Mouse (Mus musculus) heart, embryonic 14.5 days (tissue): Measurements from ENCODE around the gene Aipl1. TPM values are rescaled to one million over a fixed set of nuclear protein-coding genes. Genes with fewer than 3 reads are reported as not detected.

Source experiments
- ATAC-seq: fragments of 200-750 bp; cut with Nextera tagmentation; 2 replicates; pipeline ENCODE4 v1.8.0; 2017; ENCODE audit warnings: low read depth, moderate TSS enrichment; ENCODE audit not compliant: insufficient number of reproducible peaks, insufficient read depth, low FRiP score
- H3K27ac ChIP-seq, 2 experiments: fragments of 200-500 bp in 1 of 2; fragments of 300-500 bp in 1 of 2; sonication (generic) in 1 of 2; replicated peaks in 1 of 2; 2 replicates each; pipeline ENCODE4 v1.5.1; 2012 to 2014; ENCODE audit warnings: low read depth in 2 of 2, low read length in 2 of 2, control low read depth in 1 of 2, mild to moderate bottlenecking in 1 of 2, mixed read lengths in 1 of 2; ENCODE audit not compliant: control insufficient read depth in 1 of 2, insufficient read depth in 1 of 2
- H3K27me3 ChIP-seq: fragments of 300-500 bp; sonication (generic); 2 replicates; pipeline ENCODE4 v1.6.1; 2014; ENCODE audit warnings: mild to moderate bottlenecking, low read length, control low read depth; ENCODE audit not compliant: control insufficient read depth, insufficient read depth
- H3K36me3 ChIP-seq: fragments of 300-500 bp; sonication (generic); 2 replicates; pipeline ENCODE4 v1.6.1; 2014; ENCODE audit warnings: mild to moderate bottlenecking, control low read depth, low read length, mixed read lengths; ENCODE audit not compliant: control insufficient read depth, insufficient read depth
- H3K4me1 ChIP-seq, 2 experiments: fragments of 200-500 bp in 1 of 2; fragments of 300-500 bp in 1 of 2; sonication (generic) in 1 of 2; 2 replicates each; pipeline ENCODE4 v1.6.1; 2012 to 2014; ENCODE audit warnings: low read length in 2 of 2, control low read depth in 1 of 2, mixed read lengths in 1 of 2; ENCODE audit not compliant: control insufficient read depth in 2 of 2, insufficient read depth in 2 of 2
- H3K4me2 ChIP-seq: fragments of 300-500 bp; sonication (generic); 2 replicates; pipeline ENCODE4 v1.6.1; 2014; ENCODE audit warnings: mild to moderate bottlenecking, low read length
- H3K4me3 ChIP-seq, 2 experiments: fragments of 200-500 bp in 1 of 2; fragments of 300-500 bp in 1 of 2; sonication (generic) in 1 of 2; 2 replicates each; pipeline ENCODE4 v1.5.1; 2012 to 2014; ENCODE audit warnings: low read length in 2 of 2, mild to moderate bottlenecking in 2 of 2, control low read depth in 1 of 2, low read depth in 1 of 2, moderate library complexity in 1 of 2; ENCODE audit not compliant: control insufficient read depth in 1 of 2, insufficient read depth in 1 of 2
- H3K9ac ChIP-seq: fragments of 300-500 bp; sonication (generic); 2 replicates; pipeline ENCODE4 v1.6.1; 2014; ENCODE audit warnings: mild to moderate bottlenecking, low read length
- H3K9me3 ChIP-seq: fragments of 300-500 bp; sonication (generic); 2 replicates; pipeline ENCODE4 v1.6.1; 2016; ENCODE audit warnings: low read length, control low read depth; ENCODE audit not compliant: control insufficient read depth
- WGBS: fragments of 180-500 bp; shearing (Covaris S2); extraction: QIAGEN DNeasy Blood & Tissue Kit; methylation state at CpG from one replicate; pipeline ENCODE4 v1.1.7; 2014; 5-methylcytosine and 5-hydroxymethylcytosine counted together
- polyA plus RNA-seq: library from polyadenylated mRNA; unstranded; fragments of >200 nt; fragmentation: Nextera tagmentation; extraction: Ambion mirVana; gene quantifications from 2 replicates; pipeline ENCODE4 v1.2.1, GENCODE M21; 2014

Aipl1 gene
- polyA plus RNA-seq, 1 experiment from 2014 or later: 0.36 TPM

DNA sequence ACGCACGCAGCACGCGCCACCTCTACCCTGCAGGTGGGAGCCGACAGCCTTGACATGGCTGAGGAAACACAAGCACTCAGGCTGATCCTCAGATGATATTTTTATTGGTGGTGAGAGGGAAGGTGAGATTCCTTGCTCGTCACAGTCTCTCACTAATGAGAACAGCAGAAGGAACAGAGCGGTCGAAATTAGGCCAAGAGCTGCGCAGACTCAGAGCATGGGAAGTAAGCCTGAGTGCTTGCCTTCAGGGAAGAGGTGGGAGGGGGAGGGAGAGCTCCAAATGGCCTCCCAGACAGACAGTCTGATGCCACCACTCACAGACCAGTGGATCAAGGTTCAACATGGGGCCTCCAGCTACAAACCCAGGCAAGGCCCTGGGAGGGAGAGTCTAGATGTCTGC lies 10.8 kb downstream of the Aipl1 start:
- peaks cover 6% of the 10 kb centered on the region for H3K27me3 ChIP-seq
- no peak for ATAC-seq
- WGBS: 88% methylated on average over 9 of the region's 9 CpGs

DNA sequence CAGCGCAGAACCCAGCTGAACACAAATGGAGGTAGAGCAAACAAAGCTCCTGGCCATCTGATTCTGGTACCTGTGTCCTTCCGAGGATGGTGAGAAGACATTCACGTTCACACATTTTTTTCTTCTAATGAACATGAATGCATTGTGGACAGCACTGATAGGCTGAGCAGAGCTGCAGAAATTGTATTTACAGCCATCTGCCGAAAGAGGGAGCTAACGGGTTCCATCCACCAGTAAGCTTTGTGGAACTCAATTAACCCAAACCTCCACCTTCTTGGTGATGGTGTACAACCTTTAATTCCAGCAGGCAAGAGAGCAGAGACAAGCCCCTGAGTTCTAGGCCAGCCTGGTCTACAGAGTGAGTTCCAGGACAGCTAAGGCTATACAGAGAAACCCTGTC lies 11.5 kb downstream of the Aipl1 start:
- H3K27me3 ChIP-seq: peaks cover 6% of the 10 kb centered on the region
- H3K4me3 ChIP-seq: no peak overlapping the region
- H3K9ac ChIP-seq: no peak overlapping the region
- 34% methylated on average over 5 of the region's 5 CpGs for WGBS
- peaks cover 5 to 8% of the 10 kb centered on the region in 2 experiments; a peak in 3 of 4 replicates for H3K4me1 ChIP-seq
- no peaks in the 10 kb centered on the region for H3K9me3 ChIP-seq
- H3K36me3 ChIP-seq: no peaks in the 10 kb centered on the region
- no peak for ATAC-seq
- H3K4me2 ChIP-seq: no peak overlapping the region
- no peak overlapping the region for H3K27ac ChIP-seq

More for the DNA sequence above, 10.8 kb downstream of the Aipl1 start:
- Histone ChIP-seq H3K36me3 (no peaks in the 10 kb centered on the region), H3K9ac (no peak overlapping the region), H3K4me1 (peaks cover 8 to 9% of the 10 kb centered on the region in 2 experiments), H3K9me3 (no peaks in the 10 kb centered on the region), H3K4me3 (no peak overlapping the region), H3K27ac (no peak overlapping the region), H3K4me2 (no peak overlapping the region)

DNA sequence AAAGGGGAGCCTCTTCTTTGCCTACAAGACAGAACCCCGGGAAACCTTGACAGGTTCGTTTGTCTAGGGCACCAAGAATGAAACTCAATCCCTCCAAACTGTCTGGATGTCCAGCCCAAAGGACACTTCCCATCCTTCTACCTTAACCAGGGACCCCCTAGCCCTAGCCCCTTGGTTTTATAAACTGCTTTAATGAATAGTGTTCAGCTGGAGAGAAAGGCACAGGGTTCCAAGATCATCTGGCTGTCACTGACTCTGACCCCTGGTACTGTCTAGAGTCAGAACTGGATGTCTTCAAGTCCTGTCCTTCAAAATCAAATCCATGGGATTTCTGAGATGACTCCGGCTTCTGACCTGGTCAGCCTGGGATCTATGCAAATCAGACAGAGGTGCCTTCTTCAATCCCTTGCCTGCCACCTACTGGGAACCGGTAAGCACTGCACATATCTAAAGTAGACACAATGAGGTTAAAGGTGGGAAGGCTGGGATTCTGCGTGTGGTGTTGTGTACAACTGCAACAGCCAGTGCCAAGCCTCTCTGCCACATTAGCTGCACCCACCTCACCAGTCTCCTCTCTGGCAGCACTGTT lies 13.0 kb downstream of the Aipl1 start:
- Histone ChIP-seq H3K9me3 (no peaks in the 10 kb centered on the region), H3K36me3 (no peaks in the 10 kb centered on the region)
- 36% methylated on average over 5 of the region's 5 CpGs for WGBS

DNA sequence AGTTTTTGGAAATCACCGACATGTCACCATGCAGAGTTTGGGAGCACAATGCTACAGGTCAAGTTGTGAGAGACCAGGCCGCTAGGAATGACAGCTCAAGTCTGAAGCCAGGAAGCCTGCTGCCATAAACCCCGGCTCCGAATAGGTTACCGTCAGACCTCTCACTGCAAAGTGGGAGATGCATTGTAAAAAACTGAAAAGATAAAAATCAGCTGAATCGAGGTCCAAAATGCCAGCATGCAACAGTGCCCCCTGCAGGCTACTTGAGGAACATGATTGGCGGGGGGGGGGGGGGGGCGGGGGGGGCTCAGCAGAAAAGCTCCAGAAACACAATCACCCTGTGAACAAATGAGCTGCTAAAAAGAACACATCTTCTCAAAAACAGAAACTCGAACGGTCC lies 13.7 kb downstream of the Aipl1 start:
- H3K9me3 ChIP-seq: no peaks in the 10 kb centered on the region
- H3K4me2 ChIP-seq: no peak overlapping the region
- H3K4me1 ChIP-seq: peaks cover 2 to 8% of the 10 kb centered on the region in 2 experiments; a peak in 3 of 4 replicates
- no peak for ATAC-seq
- 51% methylated on average over 9 of the region's 10 CpGs for WGBS
- H3K27ac ChIP-seq: no peak overlapping the region
- H3K27me3 ChIP-seq: no peaks in the 10 kb centered on the region
- H3K4me3 ChIP-seq: no peak overlapping the region
- H3K9ac ChIP-seq: no peak overlapping the region; the same call in 1 of the 2 replicates
- H3K36me3 ChIP-seq: no peaks in the 10 kb centered on the region

More for the DNA sequence above, 13.0 kb downstream of the Aipl1 start:
- no peak overlapping the region for H3K27ac ChIP-seq
- H3K9ac ChIP-seq: no peak overlapping the region
- H3K4me3 ChIP-seq: no peak overlapping the region
- ATAC-seq: no peak
- H3K4me1 ChIP-seq: peaks cover 4 to 8% of the 10 kb centered on the region in 2 experiments; a peak in 3 of 4 replicates
- no peak overlapping the region for H3K4me2 ChIP-seq
- no peaks in the 10 kb centered on the region; the same call in 1 of the 2 replicates for H3K27me3 ChIP-seq

DNA sequence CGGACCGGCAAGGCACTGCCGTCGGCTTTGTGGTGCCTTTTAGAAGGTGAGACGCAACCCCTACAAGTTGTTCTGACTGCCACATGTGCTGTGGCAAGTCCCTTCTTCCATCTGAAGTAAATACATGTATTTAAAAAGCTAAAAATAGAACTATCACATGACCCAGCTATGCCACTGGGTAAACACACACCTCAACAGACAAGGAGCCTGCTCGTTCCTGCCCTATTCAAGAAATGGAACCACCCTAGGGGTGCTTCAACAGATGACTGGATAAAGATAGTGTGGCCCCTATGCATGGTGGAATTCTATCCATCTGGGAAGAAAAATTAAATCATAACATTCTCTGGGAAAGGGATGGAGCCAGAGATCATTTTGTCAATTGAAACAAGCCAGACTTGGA lies 14.5 kb downstream of the Aipl1 start:
- Histone ChIP-seq H3K9ac (no peak overlapping the region), H3K27me3 (no peaks in the 10 kb centered on the region), H3K27ac (no peak overlapping the region), H3K4me1 (peaks cover 2 to 8% of the 10 kb centered on the region in 2 experiments; a peak in 3 of 4 replicates), H3K9me3 (no peaks in the 10 kb centered on the region), H3K4me2 (no peak overlapping the region), H3K4me3 (no peak overlapping the region), H3K36me3 (no peaks in the 10 kb centered on the region)
- 72% methylated on average over 6 of the region's 6 CpGs for WGBS
- no peak for ATAC-seq

DNA sequence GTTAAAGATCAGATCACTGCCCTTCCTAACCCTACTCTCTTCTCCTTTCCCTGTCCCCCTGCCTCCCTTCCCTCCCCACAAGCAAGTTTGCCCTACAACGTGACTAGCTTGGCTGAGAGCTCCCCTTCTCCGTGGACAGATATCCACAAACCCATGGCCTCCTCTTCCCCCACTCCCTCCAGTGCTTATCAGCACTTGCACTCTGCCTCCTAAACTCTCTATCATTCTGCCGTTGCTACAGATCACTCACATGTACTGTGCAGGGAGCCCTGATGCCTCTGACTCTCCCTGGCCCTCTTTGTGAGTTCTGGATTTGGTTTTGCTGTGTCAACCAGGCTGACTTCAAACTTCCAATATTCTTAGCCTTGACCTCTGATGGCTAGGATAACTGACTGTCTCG lies 16.3 kb downstream of the Aipl1 start:
- Histone ChIP-seq H3K4me3 (no peak overlapping the region), H3K27ac (no peak overlapping the region), H3K9me3 (no peaks in the 10 kb centered on the region), H3K4me2 (no peak overlapping the region), H3K9ac (no peak overlapping the region), H3K4me1 (peaks cover 2 to 8% of the 10 kb centered on the region in 2 experiments; a peak in 3 of 4 replicates), H3K27me3 (no peaks in the 10 kb centered on the region), H3K36me3 (no peaks in the 10 kb centered on the region)
- ATAC-seq: no peak
- 30% methylated on average over 4 of the region's 4 CpGs for WGBS

DNA sequence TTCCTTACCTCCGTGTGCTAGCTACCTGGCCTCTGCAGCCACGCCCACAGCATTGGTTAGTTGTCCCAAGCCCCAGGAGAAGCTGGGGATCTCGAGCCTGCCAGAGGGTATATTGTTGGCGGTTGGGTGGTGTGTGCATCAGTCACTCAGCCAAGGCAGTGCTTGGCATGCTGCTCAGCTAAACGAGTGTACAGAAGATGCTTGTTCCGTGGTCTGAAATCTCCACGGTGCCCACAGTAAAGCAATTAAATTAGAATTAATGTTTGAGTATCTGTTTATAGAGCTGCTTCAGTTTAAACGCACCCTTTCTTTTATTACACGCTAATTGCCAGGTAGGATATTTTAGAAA lies 20.1 kb downstream of the Aipl1 start:
- H3K9ac ChIP-seq: no peak overlapping the region
- no peak overlapping the region for H3K4me3 ChIP-seq

More for the DNA sequence above, 20.1 kb downstream of the Aipl1 start:
- Histone ChIP-seq H3K27ac (no peak overlapping the region), H3K4me1 (no peaks in the 10 kb centered on the region), H3K4me2 (no peak overlapping the region), H3K9me3 (no peaks in the 10 kb centered on the region), H3K27me3 (no peaks in the 10 kb centered on the region), H3K36me3 (no peaks in the 10 kb centered on the region)
- 77% methylated on average over 9 of the region's 9 CpGs for WGBS
- no peak for ATAC-seq
